Mouse (Mus musculus) CH12.LX (cell line): Measurements from ENCODE around the gene Psmb9.

Experiments
- MAFK ChIP-seq: IDR thresholded peaks from 2 replicates; pipeline ENCODE4 v1.6.1; 2011; ENCODE audit warnings: low read length, improper control_type of control experiment; ENCODE audit not compliant: insufficient replicate concordance
- MYC ChIP-seq: IDR thresholded peaks from 2 replicates; pipeline ENCODE4 v1.6.1; 2011; ENCODE audit warnings: low read depth, mild to moderate bottlenecking, improper control_type of control experiment, low read length
- ZKSCAN1 ChIP-seq: IDR thresholded peaks from 2 replicates; pipeline ENCODE4 v1.6.1; 2012; ENCODE audit warnings: low read depth, inconsistent platforms, low read length, improper control_type of control experiment, borderline replicate concordance

- no peak for TF ChIP-seq MYC
- no peak for TF ChIP-seq ZKSCAN1
- no peak for TF ChIP-seq MAFK
Observed at GRCm38 (mm10) chr17:34213936-34214335, 26.4 kb upstream of the Psmb9 start.
